Mouse (Mus musculus) thymus, postnatal 0 days (tissue): Measurements from ENCODE around the gene Npy1r. TPM values are rescaled to one million over a fixed set of nuclear protein-coding genes. Genes with fewer than 3 reads are reported as not detected.

Experiments used
- DNase-seq: peaks from one replicate; pipeline ENCODE4 v3.0.0-alpha.2; 2015; ENCODE audit warnings: low spot score
- polyA plus RNA-seq: library from polyadenylated mRNA; unstranded; fragments of >200 nt; fragmentation: Nextera tagmentation; extraction: Ambion mirVana; gene quantifications from 2 replicates; pipeline ENCODE4 v1.2.1, GENCODE M21; 2015

Gene Npy1r
- 0.30 and 0.35 TPM in 2 replicates for polyA plus RNA-seq

- DNase-seq = no peak
Observed at GRCm38 (mm10) chr8:66696970-66697843, at the start of gene Npy1r. Gene Npy1r, plus strand, starts transcription at chr8:66697192.

GRCm38 (mm10) chr8:66681261-66681660 lies 15.7 kb upstream of the Npy1r start:
- no peak for DNase-seq

- no peak for DNase-seq
Observed at GRCm38 (mm10) chr8:66687511-66688329, 9.3 kb upstream of the Npy1r start, which contains the start of gene Npy5r. Gene Npy5r, minus strand, starts transcription at chr8:66688128.

GRCm38 (mm10) chr8:66688395-66688794 lies 8.6 kb upstream of the Npy1r start:
- no peak for DNase-seq

GRCm38 (mm10) chr8:66688799-66689198 lies 8.2 kb upstream of the Npy1r start:
- no peak for DNase-seq

- no peak for DNase-seq
Observed at GRCm38 (mm10) chr8:66690402-66690801, 6.6 kb upstream of the Npy1r start.

GRCm38 (mm10) chr8:66698011-66698410 lies 1.0 kb downstream of the Npy1r start:
- no peak for DNase-seq

GRCm38 (mm10) chr8:66698782-66699181 lies 1.8 kb downstream of the Npy1r start:
- no peak for DNase-seq

- DNase-seq = no peak
Observed at GRCm38 (mm10) chr8:66714324-66714975, 17.5 kb downstream of the Npy1r start.

GRCm38 (mm10) chr8:66722835-66723234 lies 25.8 kb downstream of the Npy1r start:
- no peak for DNase-seq

GRCm38 (mm10) chr8:66729446-66729845 lies 32.5 kb downstream of the Npy1r start:
- DNase-seq = no peak

- DNase-seq = no peak
Observed at GRCm38 (mm10) chr8:66731957-66732356, 35.0 kb downstream of the Npy1r start.

GRCm38 (mm10) chr8:66742359-66742758 lies 45.4 kb downstream of the Npy1r start:
- DNase-seq = no peak

GRCm38 (mm10) chr8:66745612-66746011 lies 48.6 kb downstream of the Npy1r start:
- no peak for DNase-seq

GRCm38 (mm10) chr8:66751621-66752020 lies 54.6 kb downstream of the Npy1r start:
- DNase-seq = no peak

GRCm38 (mm10) chr8:66756161-66756560 lies 59.2 kb downstream of the Npy1r start:
- no peak for DNase-seq

Other genes starting within 250 kb of the Npy1r start
- gene Tma16, start 210.7 kb upstream of the Npy1r start, polyA plus RNA-seq = 10.4 and 11.5 TPM in 2 replicates
- not detected in 2 replicates for gene Tktl2, start 185.4 kb upstream of the Npy1r start, polyA plus RNA-seq
- gene Npy5r, start 9.1 kb upstream of the Npy1r start, polyA plus RNA-seq = 0.05 TPM in 1 of 2 replicates, not detected in the other
- gene Naf1, start 163.0 kb downstream of the Npy1r start, polyA plus RNA-seq = 4.6 and 5.0 TPM in 2 replicates